Mouse (Mus musculus): ENCODE results near the gene Adgre1. TPM values are rescaled to one million over a fixed set of nuclear protein-coding genes. Genes with fewer than 3 reads are reported as not detected.

Gene Adgre1
- polyA plus RNA-seq, 1 experiment from 2014 or later: 6.5 TPM

DNA sequence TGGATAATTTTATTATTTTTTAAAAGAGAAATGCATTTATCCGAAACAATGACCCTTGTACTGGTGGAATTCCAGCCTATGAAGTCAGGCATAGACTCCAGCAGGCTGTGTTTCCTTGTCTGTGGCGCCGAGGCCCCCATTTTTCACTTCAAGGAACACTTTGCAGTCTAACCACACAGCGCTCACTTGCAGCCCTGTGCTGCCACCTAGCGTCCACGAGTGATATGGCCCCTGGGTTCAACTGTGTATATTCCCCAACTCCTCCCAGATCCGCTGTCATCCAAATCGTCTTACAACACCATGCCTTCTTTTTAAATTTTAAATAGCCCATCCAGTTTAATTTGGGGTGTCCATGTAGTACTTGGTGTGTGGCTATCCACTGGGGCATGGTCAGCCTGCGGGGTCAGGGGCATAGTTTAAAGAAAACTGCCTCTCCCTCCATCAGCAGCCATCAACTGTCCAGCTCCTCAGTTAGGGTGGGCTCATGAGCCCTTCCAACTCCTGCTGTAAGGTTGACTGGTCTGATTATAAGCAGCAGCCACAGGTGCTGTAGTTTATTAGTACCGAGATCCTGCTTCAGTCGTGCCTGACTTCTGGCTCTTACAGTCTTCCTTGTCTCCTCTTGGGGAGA is 22.7 kb upstream of the Adgre1 start:
- 9% methylated on average over 11 of the region's 11 CpGs for WGBS
- Histone ChIP-seq H3K4me2 (replicated peaks; ENCODE audit: low read depth, low read length) (no peak overlapping the region), H3K9ac (replicated peaks; ENCODE audit: low read depth, low read length) (0 out of 2 replicates have a peak overlapping the region, but pooled peaks have one; percentile 10), H3K4me3 (ENCODE audit: low read depth, low read length) (no peak overlapping the region), H3K27me3 (ENCODE audit: control insufficient read depth, insufficient read depth, low read length) (no peaks in the 10 kb centered on the region), H3K4me1 (ENCODE audit: control insufficient read depth, insufficient read depth, low read length) (no peaks in the 10 kb centered on the region), H3K9me3 (ENCODE audit: control insufficient read depth, low read depth, low read length) (no peaks in the 10 kb centered on the region), H3K36me3 (ENCODE audit: control insufficient read depth, insufficient read depth, low read length) (no peaks in the 10 kb centered on the region), H3K27ac (ENCODE audit: low read length) (no peak overlapping the region)
- peak; percentile 87 for ATAC-seq (ENCODE audit: insufficient number of reproducible peaks, insufficient read depth, low FRiP score, low read depth)

DNA sequence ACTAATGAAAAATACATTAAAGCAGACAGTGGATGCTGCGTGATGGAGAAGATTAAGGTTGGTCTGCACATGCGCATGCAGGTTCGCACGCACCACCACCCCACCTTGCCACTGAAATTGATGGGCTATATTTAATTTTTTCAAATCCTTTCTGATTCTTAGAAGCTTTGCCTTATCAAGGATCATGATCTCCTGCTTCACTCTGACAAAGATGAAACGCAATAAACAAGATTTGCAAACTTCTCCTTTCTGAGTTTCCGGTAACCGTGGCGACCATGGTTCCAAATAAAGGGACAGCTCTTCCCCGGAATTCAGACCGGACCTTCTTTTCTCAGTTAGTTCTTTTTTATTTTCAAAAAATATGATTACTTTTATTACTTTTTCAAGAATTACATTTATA is 20.5 kb upstream of the Adgre1 start:
- H3K9ac ChIP-seq (replicated peaks; ENCODE audit: low read depth, low read length): no peak overlapping the region
- H3K4me1 ChIP-seq (ENCODE audit: control insufficient read depth, insufficient read depth, low read length): no peaks in the 10 kb centered on the region
- no peaks in the 10 kb centered on the region for H3K9me3 ChIP-seq (ENCODE audit: control insufficient read depth, low read depth, low read length)
- no peak overlapping the region for H3K27ac ChIP-seq (ENCODE audit: low read length)
- no peak overlapping the region for H3K4me3 ChIP-seq (ENCODE audit: low read depth, low read length)
- no peak overlapping the region for H3K4me2 ChIP-seq (replicated peaks; ENCODE audit: low read depth, low read length)
- no peak for ATAC-seq (ENCODE audit: insufficient number of reproducible peaks, insufficient read depth, low FRiP score, low read depth)
- H3K36me3 ChIP-seq (ENCODE audit: control insufficient read depth, insufficient read depth, low read length): no peaks in the 10 kb centered on the region
- 82% methylated on average over 10 of the region's 10 CpGs for WGBS
- no peaks in the 10 kb centered on the region for H3K27me3 ChIP-seq (ENCODE audit: control insufficient read depth, insufficient read depth, low read length)

DNA sequence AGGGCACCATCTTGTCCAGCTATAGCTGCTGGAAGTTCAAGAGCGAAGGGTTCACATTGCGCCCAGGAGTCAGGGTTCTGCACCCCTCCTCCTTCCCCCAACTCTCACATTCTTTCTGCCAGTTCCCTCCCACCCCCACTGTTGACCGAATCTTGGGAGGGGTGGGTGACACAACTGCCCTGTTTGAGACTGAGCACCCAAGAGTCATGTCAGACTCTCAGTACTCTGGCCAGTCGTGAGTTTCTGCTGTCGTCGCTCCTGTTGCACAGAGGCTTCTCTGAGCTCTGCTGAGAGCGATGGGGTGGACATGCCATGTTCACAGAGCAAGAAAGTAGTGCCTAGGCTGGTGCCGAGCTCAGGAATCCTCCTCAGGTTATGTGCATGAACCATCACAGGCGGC is 19.2 kb upstream of the Adgre1 start:
- Histone ChIP-seq H3K27me3 (ENCODE audit: control insufficient read depth, insufficient read depth, low read length) (no peaks in the 10 kb centered on the region), H3K4me2 (replicated peaks; ENCODE audit: low read depth, low read length) (no peak overlapping the region), H3K4me1 (ENCODE audit: control insufficient read depth, insufficient read depth, low read length) (no peaks in the 10 kb centered on the region), H3K9me3 (ENCODE audit: control insufficient read depth, low read depth, low read length) (no peaks in the 10 kb centered on the region), H3K36me3 (ENCODE audit: control insufficient read depth, insufficient read depth, low read length) (no peaks in the 10 kb centered on the region), H3K4me3 (ENCODE audit: low read depth, low read length) (no peak overlapping the region), H3K9ac (replicated peaks; ENCODE audit: low read depth, low read length) (no peak overlapping the region), H3K27ac (ENCODE audit: low read length) (no peak overlapping the region)
- 70% methylated on average over 9 of the region's 9 CpGs for WGBS
- ATAC-seq (ENCODE audit: insufficient number of reproducible peaks, insufficient read depth, low FRiP score, low read depth): no peak

DNA sequence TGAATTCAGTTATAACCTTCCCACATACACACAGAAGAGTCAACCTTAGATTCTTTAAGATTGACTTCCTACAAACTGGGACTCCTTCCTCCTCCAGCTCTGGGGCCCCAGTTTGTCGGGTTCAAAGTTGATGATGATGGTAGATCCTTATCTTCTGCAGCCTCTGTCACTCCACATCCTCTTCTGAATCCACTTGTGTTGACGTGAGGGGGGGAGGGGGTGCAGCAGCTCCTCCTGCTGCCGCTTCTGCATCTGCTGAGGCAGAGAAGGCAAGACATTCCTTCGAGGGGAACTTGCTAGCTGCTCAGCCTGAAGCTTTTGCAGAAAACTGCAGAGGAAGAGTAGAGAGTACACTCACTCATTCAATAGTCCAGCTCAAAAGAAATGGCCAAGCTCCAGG is 16.9 kb upstream of the Adgre1 start:
- Histone ChIP-seq H3K27me3 (ENCODE audit: control insufficient read depth, insufficient read depth, low read length) (no peaks in the 10 kb centered on the region), H3K4me1 (ENCODE audit: control insufficient read depth, insufficient read depth, low read length) (no peaks in the 10 kb centered on the region), H3K9me3 (ENCODE audit: control insufficient read depth, low read depth, low read length) (no peaks in the 10 kb centered on the region), H3K4me2 (replicated peaks; ENCODE audit: low read depth, low read length) (no peak overlapping the region), H3K36me3 (ENCODE audit: control insufficient read depth, insufficient read depth, low read length) (no peaks in the 10 kb centered on the region), H3K9ac (replicated peaks; ENCODE audit: low read depth, low read length) (no peak overlapping the region), H3K27ac (ENCODE audit: low read length) (no peak overlapping the region), H3K4me3 (ENCODE audit: low read depth, low read length) (no peak overlapping the region)
- ATAC-seq (ENCODE audit: insufficient number of reproducible peaks, insufficient read depth, low FRiP score, low read depth): no peak
- 62% methylated on average over 4 of the region's 4 CpGs for WGBS

DNA sequence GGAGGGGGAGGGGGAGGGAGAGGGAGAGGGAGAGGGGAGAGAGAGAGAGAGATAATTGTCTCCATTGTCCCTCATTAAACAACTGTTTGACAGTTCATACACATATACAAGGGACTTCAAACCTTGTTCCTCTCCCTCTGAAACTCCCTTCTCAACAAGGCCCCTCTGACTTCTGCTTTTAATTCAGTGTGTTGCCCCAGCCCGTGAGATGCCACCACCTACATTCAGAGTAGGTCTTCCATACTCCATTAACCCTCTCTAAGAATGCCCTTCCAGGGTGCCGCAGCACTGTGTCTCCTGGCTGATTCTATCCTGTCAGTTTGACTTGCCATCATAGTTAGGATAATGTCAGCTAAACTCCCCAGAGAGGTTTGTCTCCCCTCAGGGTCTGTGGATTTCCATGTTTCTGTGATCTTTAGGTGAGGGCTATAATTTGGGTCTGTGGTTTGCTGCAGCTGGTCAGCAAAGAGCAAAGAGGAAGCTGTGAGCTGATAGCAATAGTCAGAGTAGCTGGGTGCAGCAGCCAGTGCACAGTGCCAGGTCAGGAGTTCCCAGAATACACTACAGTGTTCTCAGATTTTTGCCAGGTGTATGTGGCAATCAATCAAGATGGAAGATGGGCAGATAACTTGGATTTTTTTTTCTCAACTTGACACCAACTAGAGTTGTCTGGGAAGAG is 14.3 kb upstream of the Adgre1 start:
- Histone ChIP-seq H3K27ac (ENCODE audit: low read length) (no peak overlapping the region), H3K4me1 (ENCODE audit: control insufficient read depth, insufficient read depth, low read length) (no peaks in the 10 kb centered on the region), H3K9me3 (ENCODE audit: control insufficient read depth, low read depth, low read length) (no peaks in the 10 kb centered on the region), H3K36me3 (ENCODE audit: control insufficient read depth, insufficient read depth, low read length) (no peaks in the 10 kb centered on the region), H3K4me2 (replicated peaks; ENCODE audit: low read depth, low read length) (no peak overlapping the region), H3K9ac (replicated peaks; ENCODE audit: low read depth, low read length) (no peak overlapping the region), H3K27me3 (ENCODE audit: control insufficient read depth, insufficient read depth, low read length) (no peaks in the 10 kb centered on the region), H3K4me3 (ENCODE audit: low read depth, low read length) (no peak overlapping the region)
- WGBS: 88% methylated on average over 2 of the region's 2 CpGs
- no peak for ATAC-seq (ENCODE audit: insufficient number of reproducible peaks, insufficient read depth, low FRiP score, low read depth)

DNA sequence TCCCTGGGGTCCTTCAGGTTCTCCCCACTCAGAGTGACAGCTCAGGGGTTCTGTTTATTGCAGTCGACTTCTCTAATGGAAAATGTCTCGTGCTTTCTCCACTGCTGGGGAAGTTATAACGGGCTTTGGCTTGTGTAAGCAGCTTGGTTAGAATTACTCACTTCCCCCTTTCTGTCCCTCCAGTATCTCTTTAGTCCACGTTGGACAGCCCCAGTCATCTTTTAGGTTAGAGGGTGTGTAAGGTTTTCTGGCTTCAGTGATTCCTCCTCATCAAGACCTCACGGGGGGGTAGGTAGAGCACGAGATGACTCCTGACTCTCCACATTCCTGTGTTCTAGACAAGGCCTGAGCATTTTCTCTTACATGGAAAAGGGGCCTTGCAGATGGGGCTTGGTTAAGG is 11.5 kb upstream of the Adgre1 start:
- 56% methylated on average over 6 of the region's 6 CpGs for WGBS
- Histone ChIP-seq H3K4me2 (replicated peaks; ENCODE audit: low read depth, low read length) (no peak overlapping the region), H3K36me3 (ENCODE audit: control insufficient read depth, insufficient read depth, low read length) (no peaks in the 10 kb centered on the region), H3K4me3 (ENCODE audit: low read depth, low read length) (no peak overlapping the region), H3K9me3 (ENCODE audit: control insufficient read depth, low read depth, low read length) (no peaks in the 10 kb centered on the region), H3K27me3 (ENCODE audit: control insufficient read depth, insufficient read depth, low read length) (no peaks in the 10 kb centered on the region), H3K27ac (ENCODE audit: low read length) (no peak overlapping the region), H3K9ac (replicated peaks; ENCODE audit: low read depth, low read length) (no peak overlapping the region), H3K4me1 (ENCODE audit: control insufficient read depth, insufficient read depth, low read length) (no peaks in the 10 kb centered on the region)
- no peak for ATAC-seq (ENCODE audit: insufficient number of reproducible peaks, insufficient read depth, low FRiP score, low read depth)

DNA sequence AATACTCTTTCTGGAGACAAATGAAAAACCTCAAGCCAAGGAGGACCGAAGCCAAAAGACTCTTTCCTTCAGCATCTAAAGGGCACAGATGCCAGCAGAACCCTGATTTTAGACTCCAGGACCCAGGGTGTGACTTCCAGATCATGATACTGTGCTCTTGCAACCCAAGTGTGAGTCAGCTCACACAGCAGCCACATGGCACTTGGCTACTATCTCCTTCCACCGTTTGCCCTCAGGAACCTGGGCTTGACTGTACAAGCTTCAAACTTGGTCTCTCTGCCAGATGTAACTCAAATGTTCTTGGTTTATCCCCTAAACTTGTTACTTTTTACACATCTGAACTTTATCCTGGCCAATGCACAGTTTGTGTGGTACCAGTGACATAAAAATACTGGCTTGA is 10.7 kb upstream of the Adgre1 start:
- WGBS: 90% methylated on average over 2 of the region's 2 CpGs
- Histone ChIP-seq H3K4me1 (ENCODE audit: control insufficient read depth, insufficient read depth, low read length) (no peaks in the 10 kb centered on the region), H3K9me3 (ENCODE audit: control insufficient read depth, low read depth, low read length) (no peaks in the 10 kb centered on the region), H3K36me3 (ENCODE audit: control insufficient read depth, insufficient read depth, low read length) (no peaks in the 10 kb centered on the region), H3K9ac (replicated peaks; ENCODE audit: low read depth, low read length) (no peak overlapping the region), H3K27ac (ENCODE audit: low read length) (no peak overlapping the region), H3K27me3 (ENCODE audit: control insufficient read depth, insufficient read depth, low read length) (no peaks in the 10 kb centered on the region), H3K4me3 (ENCODE audit: low read depth, low read length) (no peak overlapping the region), H3K4me2 (replicated peaks; ENCODE audit: low read depth, low read length) (no peak overlapping the region)
- no peak for ATAC-seq (ENCODE audit: insufficient number of reproducible peaks, insufficient read depth, low FRiP score, low read depth)

DNA sequence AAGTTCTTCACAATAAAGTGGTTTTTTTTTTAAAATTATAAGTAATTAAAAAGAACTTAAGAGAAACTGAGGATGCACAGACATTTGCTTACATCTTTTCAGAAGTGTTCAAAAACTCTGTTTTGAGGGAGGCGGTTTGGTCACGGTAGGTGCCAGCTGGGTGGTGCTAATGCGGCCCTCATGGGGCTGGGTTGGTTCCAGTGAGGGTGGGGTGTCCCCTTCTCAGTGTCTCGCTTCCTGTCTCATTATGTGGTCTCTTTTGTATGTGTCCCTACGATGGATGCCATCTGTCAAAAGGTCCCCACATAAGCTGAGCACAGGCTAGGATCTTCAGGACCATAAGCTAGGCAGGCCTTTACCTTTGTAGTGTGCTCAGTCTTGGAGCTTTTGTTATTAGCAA is 9.4 kb upstream of the Adgre1 start:
- no peaks in the 10 kb centered on the region for H3K9me3 ChIP-seq (ENCODE audit: control insufficient read depth, low read depth, low read length)
- no peaks in the 10 kb centered on the region for H3K4me1 ChIP-seq (ENCODE audit: control insufficient read depth, insufficient read depth, low read length)
- no peak for ATAC-seq (ENCODE audit: insufficient number of reproducible peaks, insufficient read depth, low FRiP score, low read depth)
- no peak overlapping the region for H3K4me2 ChIP-seq (replicated peaks; ENCODE audit: low read depth, low read length)
- WGBS: 68% methylated on average over 5 of the region's 5 CpGs
- no peaks in the 10 kb centered on the region for H3K27me3 ChIP-seq (ENCODE audit: control insufficient read depth, insufficient read depth, low read length)
- no peaks in the 10 kb centered on the region for H3K36me3 ChIP-seq (ENCODE audit: control insufficient read depth, insufficient read depth, low read length)
- H3K9ac ChIP-seq (replicated peaks; ENCODE audit: low read depth, low read length): no peak overlapping the region
- H3K27ac ChIP-seq (ENCODE audit: low read length): no peak overlapping the region
- no peak overlapping the region for H3K4me3 ChIP-seq (ENCODE audit: low read depth, low read length)

DNA sequence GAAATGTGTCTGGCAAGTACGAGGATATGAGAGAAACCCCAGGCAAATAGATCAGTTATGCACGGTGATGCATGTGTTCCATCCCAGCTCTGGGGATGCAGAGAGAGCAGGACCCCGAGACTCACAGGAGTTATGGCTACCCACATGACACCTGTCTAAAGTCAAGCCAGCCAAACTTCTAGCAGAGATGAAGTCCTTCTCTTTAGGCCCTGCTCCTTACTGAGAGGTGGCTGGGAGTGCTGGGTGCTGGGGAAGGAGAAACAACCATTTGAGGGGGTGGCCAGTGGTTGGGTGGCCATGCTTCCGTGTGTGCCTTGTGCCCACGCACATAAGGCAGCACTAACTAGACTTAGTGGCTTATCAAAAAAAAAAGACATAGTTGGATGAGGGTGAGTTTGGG is 8.3 kb upstream of the Adgre1 start:
- no peak overlapping the region for H3K4me2 ChIP-seq (replicated peaks; ENCODE audit: low read depth, low read length)
- no peak overlapping the region for H3K27ac ChIP-seq (ENCODE audit: low read length)
- no peak overlapping the region for H3K9ac ChIP-seq (replicated peaks; ENCODE audit: low read depth, low read length)
- H3K27me3 ChIP-seq (ENCODE audit: control insufficient read depth, insufficient read depth, low read length): no peaks in the 10 kb centered on the region
- ATAC-seq (ENCODE audit: insufficient number of reproducible peaks, insufficient read depth, low FRiP score, low read depth): no peak
- WGBS: 87% methylated on average over 5 of the region's 5 CpGs
- no peaks in the 10 kb centered on the region for H3K4me1 ChIP-seq (ENCODE audit: control insufficient read depth, insufficient read depth, low read length)
- no peaks in the 10 kb centered on the region for H3K9me3 ChIP-seq (ENCODE audit: control insufficient read depth, low read depth, low read length)
- H3K36me3 ChIP-seq (ENCODE audit: control insufficient read depth, insufficient read depth, low read length): no peaks in the 10 kb centered on the region
- no peak overlapping the region for H3K4me3 ChIP-seq (ENCODE audit: low read depth, low read length)
